Mouse (Mus musculus) layer of hippocampus, adult 9-10 months (tissue): ENCODE results near the gene Txndc8.

Source experiments
- DNase-seq: peaks from one replicate; pipeline ENCODE4 v3.0.0; 2022; ENCODE audit warnings: low spot score

Txndc8 gene

DNA sequence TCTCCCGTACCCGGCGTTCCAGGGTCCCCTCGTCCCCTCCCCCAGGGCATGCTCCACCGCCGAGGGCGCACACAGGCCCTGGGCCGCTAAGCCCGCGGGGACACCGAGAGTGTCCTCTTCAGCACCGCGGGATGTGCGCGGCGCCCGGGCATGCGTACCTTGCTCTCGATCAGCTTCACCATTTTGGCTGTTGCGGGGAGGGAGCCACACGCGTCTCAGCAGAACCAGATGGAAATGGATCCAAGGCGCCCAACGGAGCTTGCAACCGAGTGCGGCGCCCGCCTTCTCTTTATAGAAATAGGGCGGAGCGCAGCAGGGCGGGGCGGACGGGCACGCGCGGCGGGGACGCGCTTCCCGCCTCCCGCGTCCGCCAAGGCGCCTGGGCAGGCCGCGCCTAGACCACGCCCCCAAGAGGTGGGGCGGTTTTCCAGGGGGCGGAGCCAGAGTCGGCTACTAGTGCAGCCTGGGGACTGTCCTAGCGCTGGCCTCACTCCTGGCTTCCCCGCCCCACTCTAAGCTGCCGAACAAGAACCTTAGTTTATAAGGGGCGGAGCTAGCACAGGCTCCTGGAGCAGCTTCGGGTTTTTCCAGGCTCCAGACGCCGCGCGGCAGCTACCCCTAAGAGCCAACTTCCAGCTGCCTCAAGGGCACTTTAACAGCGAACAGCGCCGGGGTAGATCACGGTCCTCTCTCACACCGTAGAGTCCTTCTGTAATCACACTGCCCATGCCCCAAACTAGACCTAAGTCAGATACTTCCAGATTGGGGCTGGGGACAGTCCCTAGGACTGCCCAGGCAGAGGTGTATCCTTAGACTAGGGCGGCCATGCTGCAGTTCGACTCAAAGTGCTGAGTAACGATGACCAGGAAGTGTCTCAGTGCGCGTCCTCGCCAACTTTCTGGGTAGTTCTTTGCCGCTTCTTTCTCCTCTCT, 52.6 kb downstream of the Txndc8 start, which contains the start of gene Txn1:
Gene Txn1, minus strand, starts transcription at position 383 of the 932 bp plus-strand sequence.
- peak; percentile 83 for DNase-seq

DNA sequence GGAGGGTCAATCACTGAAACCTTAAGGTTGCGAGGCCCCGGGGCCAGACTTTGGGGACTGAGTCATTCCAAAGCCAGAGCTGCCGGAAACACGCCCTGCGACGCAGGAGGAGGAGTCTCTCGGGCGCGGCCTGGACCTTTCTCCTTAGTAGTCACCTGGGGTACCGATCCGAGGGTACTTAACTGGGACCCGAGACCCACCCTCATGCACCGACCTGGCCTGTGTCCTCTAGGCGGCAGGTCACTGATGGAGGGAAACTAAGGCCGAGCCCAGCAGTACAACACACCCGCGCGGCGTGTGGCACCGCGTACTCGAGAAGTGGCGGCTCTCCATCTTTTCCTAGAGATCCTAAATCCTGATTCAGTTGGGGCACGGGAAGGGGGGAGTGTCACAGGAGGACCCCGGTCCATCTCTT, 53.4 kb downstream of the Txndc8 start:
- DNase-seq, result no peak

DNA sequence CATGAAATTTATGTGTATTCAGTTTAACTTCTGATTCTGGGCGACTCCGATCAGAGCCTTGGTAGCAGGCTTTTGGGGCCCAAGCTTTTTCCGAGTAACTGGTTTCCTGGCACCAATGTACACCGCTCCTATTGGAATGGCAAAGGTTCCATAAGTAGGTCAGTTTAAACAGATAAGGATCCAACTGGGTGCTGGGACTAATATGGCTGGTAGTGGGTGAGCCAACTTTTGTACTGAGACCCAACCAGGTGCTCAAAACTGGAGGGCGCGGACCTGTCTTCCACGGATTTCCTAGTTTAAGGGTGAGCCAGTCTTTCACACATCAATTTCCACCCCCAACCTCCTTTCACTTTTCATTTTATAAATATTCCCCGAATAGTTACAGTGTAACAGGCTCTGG, 53.9 kb downstream of the Txndc8 start:
- no peak for DNase-seq

DNA sequence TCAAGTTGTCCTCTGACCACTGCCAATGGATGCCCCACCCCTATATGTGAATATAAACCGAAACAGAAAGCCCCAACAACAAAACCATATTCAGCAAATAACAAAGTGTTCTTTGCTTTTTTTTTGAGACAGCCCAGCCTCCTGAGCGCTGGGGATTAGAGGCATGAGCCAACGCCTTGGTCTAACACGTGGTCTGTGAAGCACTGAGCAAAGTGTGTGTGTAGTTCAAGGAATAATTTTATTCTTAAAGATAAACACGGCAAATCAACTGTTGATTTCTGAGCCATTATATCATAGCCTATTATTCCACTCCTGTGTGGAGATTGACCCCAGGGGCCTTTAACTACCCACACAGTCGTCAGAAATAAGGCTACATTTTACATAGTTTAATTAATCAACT, 54.3 kb downstream of the Txndc8 start:
- DNase-seq, result no peak

GRCm38 (mm10) chr4:57953796-57954195, 55.1 kb downstream of the Txndc8 start:
- DNase-seq, result no peak

DNA sequence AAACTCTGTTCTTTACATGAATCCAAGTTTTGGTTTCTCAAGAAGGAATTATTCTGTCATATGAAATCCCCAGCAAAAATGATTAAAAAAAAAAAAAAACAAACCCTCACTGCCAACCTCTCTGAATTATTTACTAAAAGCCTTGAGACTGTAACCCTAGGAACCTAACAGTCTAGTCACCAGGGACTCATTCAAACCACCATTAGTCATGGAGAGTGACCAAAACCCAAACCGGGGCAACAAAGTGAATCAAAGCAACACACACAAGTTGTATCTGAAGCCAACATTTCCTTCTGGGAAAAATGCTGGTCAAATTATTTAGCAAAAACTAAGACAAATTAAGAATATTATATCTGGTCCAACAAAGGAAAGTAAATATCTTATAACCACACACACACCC, 56.0 kb downstream of the Txndc8 start:
- no peak for DNase-seq

- DNase-seq, result no peak
Observed at GRCm38 (mm10) chr4:57952416-57952815, 56.5 kb downstream of the Txndc8 start.

- DNase-seq, result no peak
Observed at GRCm38 (mm10) chr4:57949866-57950265, 59.1 kb downstream of the Txndc8 start.

DNA sequence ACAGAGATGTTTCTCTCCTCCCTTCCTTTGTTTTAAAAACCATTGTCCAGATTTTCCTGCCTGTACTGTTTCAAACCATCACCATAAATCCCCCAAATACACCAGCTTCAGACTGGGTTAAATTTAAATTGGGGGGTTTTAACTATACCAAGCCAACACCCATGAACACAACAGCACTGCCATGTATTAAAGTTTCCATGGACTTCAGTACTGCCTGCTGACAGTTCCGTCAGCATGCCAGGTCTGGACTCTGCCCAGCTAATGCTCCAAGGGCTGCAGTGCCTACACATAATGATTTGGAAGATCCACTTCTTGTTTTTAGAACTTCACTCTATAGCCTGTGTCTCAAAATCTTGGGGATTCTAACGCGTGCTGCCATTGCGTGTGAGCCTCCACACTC, 61.4 kb downstream of the Txndc8 start:
- no peak for DNase-seq

DNA sequence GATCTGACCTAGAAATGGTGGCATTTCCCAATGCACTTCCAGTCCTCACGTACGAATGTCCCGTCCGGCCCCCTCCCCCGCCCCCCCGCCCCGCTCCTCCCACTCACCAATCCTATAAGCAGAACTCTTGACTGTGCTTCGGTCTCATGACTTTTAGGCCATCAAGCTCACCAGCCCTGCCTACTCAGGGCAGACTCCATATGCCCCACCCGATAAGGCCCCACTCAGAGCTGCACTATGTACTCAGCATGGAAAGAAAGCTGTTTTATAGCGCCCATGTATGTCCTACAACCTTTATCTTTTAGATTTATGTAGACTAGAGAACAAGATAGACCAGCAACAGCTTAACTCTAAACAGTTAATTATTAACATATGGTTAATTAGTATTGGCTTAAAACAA, 61.9 kb downstream of the Txndc8 start:
- DNase-seq, result no peak

DNA sequence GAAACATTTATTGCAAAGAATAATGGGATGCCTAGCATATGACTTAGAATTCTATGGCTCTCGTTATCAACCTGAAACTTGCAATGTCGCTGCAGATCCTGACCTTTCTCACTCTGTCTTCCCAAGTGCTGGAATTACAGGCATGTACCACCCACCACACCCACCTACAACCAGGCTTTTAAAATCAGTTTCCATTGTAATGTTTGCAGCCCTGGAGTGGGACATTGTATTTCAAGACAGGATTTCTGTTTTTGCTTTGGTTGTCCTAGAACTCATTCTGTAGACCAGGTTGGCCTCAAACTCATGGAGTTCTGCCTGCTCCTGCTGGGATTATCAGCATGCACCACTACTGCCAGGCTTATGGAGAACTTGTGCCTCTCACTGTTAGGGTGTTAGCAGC, 66.0 kb downstream of the Txndc8 start:
- no peak for DNase-seq

- DNase-seq, result no peak
Observed at GRCm38 (mm10) chr4:57940631-57941030, 68.3 kb downstream of the Txndc8 start.

DNA sequence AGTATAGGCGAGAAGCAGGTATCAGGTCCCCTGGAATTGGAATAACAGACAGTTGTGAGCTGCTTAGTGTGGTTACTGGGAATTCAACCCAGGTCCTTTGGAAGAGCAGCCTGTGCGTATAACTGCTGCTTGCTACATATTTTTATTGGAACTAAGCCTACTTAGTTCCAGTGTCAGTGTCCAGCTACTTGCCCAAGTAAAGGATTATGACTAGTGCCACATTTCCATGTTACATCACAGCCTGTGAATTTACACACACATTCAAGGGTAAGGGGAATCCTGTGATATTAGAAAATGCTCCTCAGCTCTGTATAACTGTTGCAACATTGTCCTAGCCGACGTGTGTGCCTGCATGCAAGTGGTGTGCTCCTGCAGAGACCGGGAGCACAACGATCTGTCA, 71.6 kb downstream of the Txndc8 start:
- no peak for DNase-seq

DNA sequence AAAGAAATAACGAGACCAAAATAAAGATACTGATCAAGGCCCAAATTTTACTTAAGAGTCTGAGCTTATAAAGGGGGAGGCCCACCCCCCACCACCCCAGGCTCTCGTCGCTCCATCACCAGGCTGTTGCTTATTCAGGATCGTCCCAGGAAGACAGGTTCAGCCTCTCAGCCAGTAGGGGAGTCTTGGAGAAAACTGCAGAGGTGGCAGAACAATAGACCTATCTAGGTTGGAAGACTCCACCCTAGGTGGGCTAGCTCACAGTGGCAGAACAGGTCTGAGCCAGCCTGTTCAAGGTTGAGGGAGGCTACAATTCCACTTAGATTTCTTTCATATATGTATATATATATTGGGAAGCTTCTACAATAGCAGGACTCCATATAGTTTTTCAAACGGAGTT, 74.7 kb downstream of the Txndc8 start:
- no peak for DNase-seq
